Mouse (Mus musculus) embryonic facial prominence, embryonic 10.5 days (tissue): ENCODE data around the gene Plxnd1. TPM values are rescaled to one million over a fixed set of nuclear protein-coding genes. Genes with fewer than 3 reads are reported as not detected.

Experiments
- DNase-seq: peaks from one replicate; pipeline ENCODE4 v3.0.0-alpha.2; 2017; ENCODE audit warnings: low spot score
- H3K27ac ChIP-seq: fragments of 300-500 bp; sonication (generic); replicated peaks from 2 replicates; pipeline ENCODE4 v1.5.1; 2016; ENCODE audit warnings: mild to moderate bottlenecking
- H3K27me3 ChIP-seq: fragments of 300-500 bp; sonication (generic); replicated peaks from 2 replicates; pipeline ENCODE4 v1.6.1; 2016; ENCODE audit warnings: low read depth, mild to moderate bottlenecking; ENCODE audit not compliant: poor library complexity, severe bottlenecking
- H3K36me3 ChIP-seq: fragments of 300-500 bp; sonication (generic); replicated peaks from 2 replicates; pipeline ENCODE4 v1.6.1; 2016; ENCODE audit warnings: mild to moderate bottlenecking, moderate library complexity
- H3K4me1 ChIP-seq: fragments of 300-500 bp; sonication (generic); 2 replicates; pipeline ENCODE4 v1.6.1; 2016
- H3K4me3 ChIP-seq: fragments of 300-500 bp; sonication (generic); 2 replicates; pipeline ENCODE4 v1.5.1; 2016; ENCODE audit warnings: mild to moderate bottlenecking, moderate library complexity
- H3K9me3 ChIP-seq: fragments of 300-500 bp; sonication (generic); 2 replicates; pipeline ENCODE4 v1.6.1; 2016; ENCODE audit warnings: mild to moderate bottlenecking
- WGBS: fragments of 180-500 bp; shearing (Covaris S2); methylation state at CpG from one replicate; pipeline ENCODE4 v1.1.7; 2016; 5-methylcytosine and 5-hydroxymethylcytosine counted together
- polyA plus RNA-seq: library from polyadenylated mRNA; unstranded; fragments of >200 nt; fragmentation: Nextera tagmentation; extraction: Ambion mirVana; gene quantifications from 2 replicates; pipeline ENCODE4 v1.2.1, GENCODE M21; 2016

Gene Plxnd1
- polyA plus RNA-seq, 1 experiment from 2014 or later, result 26.8 TPM

GRCm38 (mm10) chr6:115987096-115987747 is 7.6 kb downstream of the Plxnd1 start:
- no peaks in the 10 kb centered on the region for H3K36me3 ChIP-seq
- H3K27ac ChIP-seq, result peak overlapping the region; percentile 62
- peaks cover 67% of the 10 kb centered on the region for H3K4me1 ChIP-seq
- no peaks in the 10 kb centered on the region for H3K9me3 ChIP-seq
- peak overlapping the region; percentile 15; the same call in 1 of the 2 replicates for H3K4me3 ChIP-seq
- no peak for DNase-seq
- WGBS, result 66% methylated on average over 9 of the region's 9 CpGs
- peaks cover 68% of the 10 kb centered on the region for H3K27me3 ChIP-seq

DNA sequence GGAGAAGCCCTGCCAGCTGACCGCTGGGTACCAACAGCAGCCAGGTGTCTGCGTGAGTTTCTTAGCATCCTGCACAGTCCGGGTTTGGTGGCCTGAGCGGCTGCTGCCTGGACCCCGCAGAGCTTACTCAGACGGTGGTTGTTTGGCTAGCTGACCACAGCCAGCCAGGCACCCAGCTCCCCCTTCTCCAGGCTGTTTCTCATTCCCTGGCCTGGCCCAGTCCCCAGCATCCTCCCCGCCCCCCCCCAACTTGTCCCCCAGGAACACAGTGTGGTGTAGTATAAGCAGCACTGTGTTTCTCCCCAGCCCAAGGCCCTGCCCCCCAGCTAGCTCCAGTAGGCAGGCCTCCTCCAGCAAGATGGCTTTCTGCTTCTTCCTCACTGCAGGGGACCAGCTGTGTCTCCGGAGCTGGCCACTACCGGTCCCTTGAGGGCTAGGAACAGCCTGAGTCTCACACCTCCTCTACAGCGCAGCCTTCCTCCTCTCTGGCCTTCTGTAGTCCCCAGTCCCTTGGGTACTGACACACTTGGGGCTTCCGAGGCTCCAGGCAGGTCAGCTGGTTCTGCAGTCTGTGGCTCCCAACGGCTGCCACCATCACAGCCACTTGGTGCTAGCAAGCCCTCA is 8.2 kb downstream of the Plxnd1 start:
- no peak for DNase-seq
- 54% methylated on average over 12 of the region's 12 CpGs for WGBS
- Histone ChIP-seq H3K36me3 (no peaks in the 10 kb centered on the region), H3K27ac (peak overlapping the region; percentile 62), H3K27me3 (peaks cover 62% of the 10 kb centered on the region), H3K4me1 (peaks cover 63% of the 10 kb centered on the region), H3K9me3 (no peaks in the 10 kb centered on the region), H3K4me3 (peak overlapping the region; percentile 18; the same call in 1 of the 2 replicates)

GRCm38 (mm10) chr6:115985622-115986021 is 9.2 kb downstream of the Plxnd1 start:
- H3K36me3 ChIP-seq, result no peaks in the 10 kb centered on the region
- no peak overlapping the region for H3K4me3 ChIP-seq
- no peak for DNase-seq
- peaks cover 52% of the 10 kb centered on the region for H3K27me3 ChIP-seq
- H3K27ac ChIP-seq, result no peak overlapping the region
- WGBS, result 65% methylated on average over 9 of the region's 9 CpGs
- peaks cover 56% of the 10 kb centered on the region for H3K4me1 ChIP-seq
- H3K9me3 ChIP-seq, result no peaks in the 10 kb centered on the region

DNA sequence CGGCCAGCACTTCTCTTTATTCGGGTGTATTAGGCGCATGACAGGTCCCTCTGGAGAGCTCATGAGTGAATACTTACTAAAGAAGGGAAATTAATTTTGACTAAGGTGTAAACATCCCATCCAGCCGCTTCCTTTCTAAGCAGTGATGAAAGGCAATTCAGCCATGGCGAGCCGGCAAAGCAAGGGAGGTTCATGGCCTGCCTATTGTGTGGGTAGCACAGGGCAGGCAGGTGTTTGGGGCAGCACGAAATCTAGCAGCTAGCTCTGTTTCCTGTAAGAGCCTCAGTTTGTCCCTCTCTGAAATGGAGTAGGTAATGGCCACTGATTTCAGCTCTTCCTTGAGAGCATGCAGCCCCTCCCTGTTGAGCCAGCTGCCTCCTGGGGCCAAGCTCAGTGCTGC is 10.2 kb downstream of the Plxnd1 start:
- Histone ChIP-seq H3K36me3 (no peaks in the 10 kb centered on the region), H3K27me3 (peaks cover 42% of the 10 kb centered on the region), H3K4me3 (no peak overlapping the region), H3K9me3 (no peaks in the 10 kb centered on the region), H3K27ac (0 out of 2 replicates have a peak overlapping the region, but pooled peaks have one; percentile 66), H3K4me1 (peaks cover 63% of the 10 kb centered on the region)
- no peak for DNase-seq
- 76% methylated on average over 7 of the region's 7 CpGs for WGBS

DNA sequence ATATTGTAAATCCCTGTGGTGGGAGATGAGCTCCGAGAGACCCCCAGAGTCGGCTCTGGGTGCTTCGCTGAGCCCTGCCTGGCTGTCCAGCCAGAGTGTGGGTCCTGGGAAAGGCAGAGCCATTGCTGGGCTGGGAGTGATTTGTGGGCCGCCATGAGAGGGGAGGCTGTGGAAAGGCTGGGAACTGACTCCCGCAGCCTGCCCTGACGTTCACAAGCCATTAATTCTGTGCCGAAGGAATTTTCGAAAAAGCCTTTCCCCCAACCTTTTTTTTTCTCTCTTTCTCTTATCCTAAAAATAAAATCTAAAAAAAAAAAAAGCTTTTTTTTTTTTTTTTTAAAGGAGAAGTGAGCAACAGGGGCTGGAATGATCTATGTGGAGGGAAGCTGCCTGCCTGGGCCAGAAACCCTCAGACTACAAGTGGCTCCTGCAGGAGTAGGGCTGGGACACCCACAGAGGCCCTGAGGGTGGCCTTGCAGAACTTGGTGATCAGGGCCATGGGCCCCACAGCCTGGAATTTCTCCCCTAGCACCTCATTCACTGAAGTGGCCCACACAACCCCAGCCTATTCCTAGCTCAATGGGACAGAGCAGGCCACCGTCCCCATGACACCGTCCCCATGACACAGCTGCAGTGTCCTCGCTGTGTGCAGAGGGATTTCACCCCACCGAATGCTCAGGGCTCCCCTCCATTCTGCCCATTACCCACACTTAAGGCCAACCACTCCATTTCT is 11.3 kb downstream of the Plxnd1 start:
- H3K36me3 ChIP-seq, result no peaks in the 10 kb centered on the region
- no peak overlapping the region for H3K27ac ChIP-seq
- H3K9me3 ChIP-seq, result no peaks in the 10 kb centered on the region
- peaks cover 70% of the 10 kb centered on the region for H3K4me1 ChIP-seq
- H3K4me3 ChIP-seq, result no peak overlapping the region
- peaks cover 30% of the 10 kb centered on the region; the same call in 1 of the 2 replicates for H3K27me3 ChIP-seq
- WGBS, result 72% methylated on average over 12 of the region's 12 CpGs
- no peak for DNase-seq

DNA sequence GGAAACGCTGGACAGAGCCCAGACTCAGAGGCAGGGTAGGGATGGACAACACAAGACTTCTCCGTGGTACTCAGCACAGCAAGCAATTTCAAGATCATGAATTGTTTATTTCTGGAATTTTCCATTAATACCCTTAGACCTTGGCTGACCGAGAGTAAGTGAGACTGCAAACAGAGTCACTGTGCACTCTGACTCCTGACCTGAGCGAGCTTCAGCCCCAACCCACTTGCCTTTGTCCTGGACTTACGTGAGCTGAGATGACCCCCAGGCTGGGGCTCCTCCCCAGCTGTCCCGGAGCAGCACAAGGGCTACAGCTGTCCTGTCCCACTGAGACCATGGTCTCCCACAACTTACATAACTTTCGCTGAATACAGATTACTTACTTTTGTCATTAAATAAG is 11.9 kb downstream of the Plxnd1 start:
- Histone ChIP-seq H3K36me3 (no peaks in the 10 kb centered on the region), H3K9me3 (no peaks in the 10 kb centered on the region), H3K27ac (no peak overlapping the region), H3K4me3 (no peak overlapping the region), H3K4me1 (peaks cover 73% of the 10 kb centered on the region), H3K27me3 (peaks cover 26% of the 10 kb centered on the region; the same call in 1 of the 2 replicates)
- WGBS, result 61% methylated on average over 7 of the region's 7 CpGs
- no peak for DNase-seq

- Histone ChIP-seq H3K27ac (no peak overlapping the region), H3K4me3 (no peak overlapping the region), H3K27me3 (no peaks in the 10 kb centered on the region), H3K9me3 (no peaks in the 10 kb centered on the region), H3K4me1 (peaks cover 44% of the 10 kb centered on the region), H3K36me3 (no peaks in the 10 kb centered on the region)
- DNase-seq, result no peak
- 70% methylated on average over 8 of the region's 8 CpGs for WGBS
These were observed 16.2 kb downstream of the Plxnd1 start for GRCm38 (mm10) chr6:115978596-115978995.

- no peak overlapping the region for H3K27ac ChIP-seq
- DNase-seq, result no peak
- no peaks in the 10 kb centered on the region for H3K9me3 ChIP-seq
- H3K27me3 ChIP-seq, result no peaks in the 10 kb centered on the region
- H3K4me3 ChIP-seq, result no peak overlapping the region
- H3K4me1 ChIP-seq, result peaks cover 44% of the 10 kb centered on the region
- WGBS, result 92% methylated on average over 15 of the region's 15 CpGs
- no peaks in the 10 kb centered on the region for H3K36me3 ChIP-seq
These were observed 17.0 kb downstream of the Plxnd1 start for GRCm38 (mm10) chr6:115977810-115978209.

DNA sequence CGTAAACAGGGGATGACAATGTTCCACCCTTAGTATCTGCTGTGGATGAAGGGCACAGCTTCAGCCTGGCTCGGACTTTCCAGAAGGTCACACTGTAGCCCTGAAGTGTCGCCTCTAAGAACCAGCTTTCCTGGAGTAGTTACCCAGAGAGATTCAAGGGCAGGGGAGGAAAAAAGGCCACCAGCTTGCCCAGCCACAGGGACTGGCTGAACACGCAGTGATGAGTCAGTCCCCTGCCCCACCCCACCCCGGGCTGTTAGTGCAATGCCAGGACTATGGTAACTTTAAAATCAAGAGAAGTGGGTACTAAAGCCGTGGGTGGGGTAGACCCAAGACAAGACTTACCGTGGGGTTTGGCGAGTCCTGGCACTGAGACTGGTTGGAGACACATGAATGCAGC is 19.2 kb downstream of the Plxnd1 start:
- H3K27ac ChIP-seq, result no peak overlapping the region
- 91% methylated on average over 8 of the region's 8 CpGs for WGBS

GRCm38 (mm10) chr6:115973881-115974662 is 20.7 kb downstream of the Plxnd1 start:
- Histone ChIP-seq H3K9me3 (no peaks in the 10 kb centered on the region), H3K4me3 (no peak overlapping the region), H3K27me3 (no peaks in the 10 kb centered on the region), H3K4me1 (peaks cover 55% of the 10 kb centered on the region), H3K27ac (no peak overlapping the region), H3K36me3 (0 out of 2 replicates have a peak, but pooled peaks cover 4% of the 10 kb centered on the region)
- DNase-seq, result no peak
- WGBS, result 83% methylated on average over 16 of the region's 16 CpGs

More for the DNA sequence above, 19.2 kb downstream of the Plxnd1 start:
- Histone ChIP-seq H3K4me1 (peaks cover 57% of the 10 kb centered on the region), H3K27me3 (no peaks in the 10 kb centered on the region), H3K4me3 (no peak overlapping the region), H3K9me3 (no peaks in the 10 kb centered on the region), H3K36me3 (no peaks in the 10 kb centered on the region)
- no peak for DNase-seq

DNA sequence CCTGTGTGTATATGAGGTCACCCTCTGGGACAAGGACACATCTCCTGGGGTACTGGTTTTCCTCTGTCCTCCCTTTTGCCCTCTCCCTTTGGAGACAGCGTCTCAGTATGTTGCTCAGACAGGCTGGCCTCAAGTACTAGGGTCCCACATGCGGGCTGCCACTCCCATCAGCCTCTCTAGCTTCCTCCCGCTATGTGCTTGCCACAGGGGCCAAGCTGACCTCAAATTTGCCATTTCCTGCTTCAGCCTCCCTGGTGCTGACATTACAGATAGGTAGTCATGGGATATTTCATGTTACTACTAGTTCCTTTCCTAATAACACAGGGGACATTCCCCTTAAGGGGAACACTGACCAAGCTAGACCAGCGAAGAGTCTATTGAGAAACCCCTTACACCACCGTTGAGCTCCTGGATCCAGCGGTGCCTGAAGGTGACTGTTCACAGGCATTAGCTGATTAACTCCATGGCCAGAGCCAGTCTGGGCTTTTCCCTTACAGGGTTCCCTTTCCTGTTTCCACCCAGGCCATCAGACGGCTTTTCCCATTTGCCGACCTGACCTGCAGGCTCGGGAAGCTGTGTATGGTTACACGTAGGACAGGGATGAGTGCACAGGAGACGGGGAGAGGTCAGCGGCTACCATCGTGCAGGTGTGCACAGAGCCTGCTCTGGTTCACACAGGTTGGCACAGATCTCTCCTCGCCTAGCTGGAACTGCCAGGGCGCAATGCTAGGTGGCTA is 21.5 kb downstream of the Plxnd1 start:
- Histone ChIP-seq H3K36me3 (0 out of 2 replicates have a peak, but pooled peaks cover 4% of the 10 kb centered on the region), H3K27me3 (no peaks in the 10 kb centered on the region), H3K4me3 (no peak overlapping the region), H3K27ac (no peak overlapping the region), H3K4me1 (peaks cover 61% of the 10 kb centered on the region), H3K9me3 (no peaks in the 10 kb centered on the region)
- DNase-seq, result no peak
- WGBS, result 87% methylated on average over 15 of the region's 15 CpGs
